Comparison of ENCODE assay signal across 8 mouse cellular contexts in the genomic region with DNA sequence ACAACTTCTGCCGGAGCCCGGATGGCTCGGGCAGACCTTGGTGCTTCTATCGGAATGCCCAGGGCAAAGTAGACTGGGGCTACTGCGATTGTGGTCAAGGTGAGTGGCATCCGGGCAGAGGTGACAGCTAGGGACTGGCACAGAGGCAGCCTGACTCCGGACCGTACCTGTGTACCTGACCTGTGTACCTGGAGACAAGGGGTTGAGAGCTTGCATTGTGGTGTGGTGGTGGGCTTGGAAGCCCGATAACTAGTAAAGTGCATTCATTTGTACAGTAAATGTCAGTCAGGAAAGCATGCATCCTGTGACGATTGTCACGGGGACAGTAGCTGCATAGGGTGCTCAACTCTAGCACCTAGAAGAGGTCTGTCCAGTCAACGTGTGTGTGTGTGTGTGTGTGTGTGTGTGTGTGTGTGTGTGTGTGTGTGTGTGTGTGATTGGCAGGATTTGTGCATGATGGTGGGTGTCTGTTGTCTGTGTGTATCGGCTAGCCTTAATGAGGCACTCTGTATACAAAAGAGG. TPM values are rescaled to one million over a fixed set of nuclear protein-coding genes. Genes with fewer than 3 reads are reported as not detected.
DNase-seq lines count a peak whose midpoint lies in the region; ATAC-seq lines count a peak whose summit lies in the region.

No protein-coding gene starts in this region.

- DNase-seq in cerebellum, adult 11-12 months: peak; percentile 3
- DNase-seq in cerebellum, adult 9-10 months: no peak
- peak; percentile 29 for DNase-seq in urinary bladder, adult 2 months (ENCODE audit: low spot score)
- DNase-seq in urinary bladder, postnatal 36 days (ENCODE audit: low spot score in 2 of 2): no peak
- peak; percentile 23 for DNase-seq in mesoderm, embryonic 11.5 days (ENCODE audit: low read depth, low spot score)
- DNase-seq in layer of hippocampus, adult 9-10 months (ENCODE audit: low spot score): no peak
- no peak for DNase-seq in left cerebral cortex, adult 8-10 months (ENCODE audit: low spot score in 2 of 2)

- H3K4me2 ChIP-seq in intestine, embryonic 16.5 days (ENCODE audit: low read depth, low read length): peak overlapping the region; percentile 100

- H3K4me3 ChIP-seq in intestine, embryonic 16.5 days (ENCODE audit: low read length): peak overlapping the region; percentile 78

- peak; percentile 60 for ATAC-seq in intestine, embryonic 16.5 days

- H3K4me1 ChIP-seq in intestine, embryonic 16.5 days (ENCODE audit: control insufficient read depth, insufficient read depth, low read length): 0 out of 2 replicates have a peak, but pooled peaks cover 2% of the 10 kb centered on the region

- H3K27me3 ChIP-seq in intestine, embryonic 16.5 days (replicated peaks; ENCODE audit: control insufficient read depth, insufficient read depth, low read length): peaks cover 7% of the 10 kb centered on the region; the same call in 1 of the 2 replicates

- no peaks in the 10 kb centered on the region for H3K9me3 ChIP-seq in intestine, embryonic 16.5 days (ENCODE audit: control insufficient read depth, low read length)

- H3K36me3 ChIP-seq in intestine, embryonic 16.5 days (ENCODE audit: control insufficient read depth, insufficient read depth, low read length): no peaks in the 10 kb centered on the region

- peak overlapping the region; percentile 78 for H3K9ac ChIP-seq in intestine, embryonic 16.5 days (ENCODE audit: low read depth, low read length)

- no peak overlapping the region for H3K27ac ChIP-seq in intestine, embryonic 16.5 days (ENCODE audit: low read length)

- 6% methylated on average over 13 of the region's 13 CpGs for WGBS in intestine, embryonic 16.5 days

RNA-seq across cellular contexts. Expression of a gene that starts 0.9 kb away (rescaled TPM):
- polyA plus RNA-seq in urinary bladder, adult 2 months (2012; rRNA removed): 0.71 and 0.77 TPM in 2 replicates
- polyA plus RNA-seq in intestine, embryonic 16.5 days (2015; fragmentation: Nextera tagmentation; extraction: Ambion mirVana): 5.8 and 6.6 TPM in 2 replicates
- total RNA-seq in left cerebral cortex, adult 8-10 months (2022): 10 to 100 TPM; 16.7 to 22.3 (median 20.0) TPM

Comparison
In these comparisons a context has a peak if more than half of its experiments do, and no peak if none do; other contexts are left out.
1. DNase-seq: peak in cerebellum, adult 11-12 months (single experiment), urinary bladder, adult 2 months (single experiment) and mesoderm, embryonic 11.5 days (single experiment); none in cerebellum, adult 9-10 months (single experiment), urinary bladder, postnatal 36 days (0 of 2), layer of hippocampus, adult 9-10 months (single experiment) and left cerebral cortex, adult 8-10 months (0 of 2).